Mouse (Mus musculus): ENCODE data around the gene Rnf10. TPM values are rescaled to one million over a fixed set of nuclear protein-coding genes. Genes with fewer than 3 reads are reported as not detected.

Rnf10 gene
- polyA plus RNA-seq, 1 experiment: 178 TPM

- DNase-seq: no peak
- Histone ChIP-seq H3K27me3 (ENCODE audit: control insufficient read depth, insufficient read depth, low read length) (no peaks in the 10 kb centered on the region), H3K4me1 (replicated peaks; ENCODE audit: control insufficient read depth, insufficient read depth, low read length) (peaks cover 10% of the 10 kb centered on the region), H3K27ac (ENCODE audit: control insufficient read depth, insufficient read depth, low read length) (no peak overlapping the region), H3K36me3 (ENCODE audit: control insufficient read depth, insufficient read depth, low read length) (peaks cover 23% of the 10 kb centered on the region), H3K4me3 (ENCODE audit: control insufficient read depth, insufficient read depth, low read length) (no peak overlapping the region)
- 94% methylated on average over 10 of the region's 10 CpGs for WGBS
- TF ChIP-seq POLR2A (IDR thresholded peaks at IDR 0.05; ENCODE audit: control insufficient read depth, extremely low read depth, insufficient read depth, low read length, poor library complexity): no peak
- TF ChIP-seq CTCF (IDR thresholded peaks at IDR 0.05; ENCODE audit: borderline replicate concordance, control insufficient read depth, extremely low read depth, insufficient read depth, low read length, poor library complexity): no peak
Measured at GRCm38 (mm10) chr5:115296347-115296746, 23.6 kb upstream of the Rnf10 start.

DNA sequence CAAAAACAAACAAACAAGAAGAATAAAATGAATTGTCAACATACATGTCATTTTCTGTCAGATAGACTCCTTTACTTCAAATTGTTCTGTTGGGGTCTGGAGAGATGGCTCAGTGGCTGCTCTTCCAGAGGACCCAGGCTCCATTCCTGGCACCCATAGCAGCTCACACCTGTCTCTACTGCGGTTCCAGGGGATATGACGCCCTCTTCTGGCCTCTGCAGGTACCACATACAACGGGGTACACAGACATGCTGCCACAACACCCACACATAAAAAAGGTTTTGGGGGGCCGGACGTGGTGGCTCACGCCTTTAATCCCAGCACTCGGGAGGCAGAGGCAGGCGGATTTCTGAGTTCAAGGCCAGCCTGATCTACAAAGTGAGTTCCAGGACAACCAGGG, 21.5 kb upstream of the Rnf10 start:
- peaks cover 2% of the 10 kb centered on the region for H3K4me1 ChIP-seq (replicated peaks; ENCODE audit: control insufficient read depth, insufficient read depth, low read length)
- H3K27me3 ChIP-seq (ENCODE audit: control insufficient read depth, insufficient read depth, low read length): no peaks in the 10 kb centered on the region
- DNase-seq: no peak
- no peak overlapping the region for H3K4me3 ChIP-seq (ENCODE audit: control insufficient read depth, insufficient read depth, low read length)
- 95% methylated on average over 8 of the region's 8 CpGs for WGBS
- H3K27ac ChIP-seq (ENCODE audit: control insufficient read depth, insufficient read depth, low read length): no peak overlapping the region
- TF ChIP-seq POLR2A (IDR thresholded peaks at IDR 0.05; ENCODE audit: control insufficient read depth, extremely low read depth, insufficient read depth, low read length, poor library complexity) (no peak), CTCF (IDR thresholded peaks at IDR 0.05; ENCODE audit: borderline replicate concordance, control insufficient read depth, extremely low read depth, insufficient read depth, low read length, poor library complexity) (no peak)
- peaks cover 30% of the 10 kb centered on the region for H3K36me3 ChIP-seq (ENCODE audit: control insufficient read depth, insufficient read depth, low read length)

DNA sequence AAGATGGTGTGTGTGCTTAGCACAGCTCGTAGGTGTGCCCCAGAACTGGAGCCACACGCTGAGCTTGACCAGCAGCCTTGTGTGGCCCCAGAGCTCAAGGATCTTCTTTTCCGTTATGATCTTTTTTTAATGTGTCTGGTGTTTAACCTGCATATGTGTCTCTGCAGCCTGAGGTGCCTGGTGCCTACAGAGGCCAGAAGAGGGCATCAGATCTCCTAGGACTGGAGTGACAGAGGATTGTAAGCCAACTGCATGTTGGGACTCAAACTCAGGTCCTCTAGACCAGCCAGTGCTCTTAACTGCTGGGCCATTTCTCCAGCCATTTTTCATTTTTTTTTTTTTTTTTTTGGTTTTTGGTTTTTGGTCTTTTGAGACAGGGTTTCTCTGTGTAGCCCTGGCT, 12.0 kb upstream of the Rnf10 start:
- H3K4me1 ChIP-seq (replicated peaks; ENCODE audit: control insufficient read depth, insufficient read depth, low read length): peaks cover 5% of the 10 kb centered on the region; the same call in 1 of the 2 replicates
- TF ChIP-seq CTCF (IDR thresholded peaks at IDR 0.05; ENCODE audit: borderline replicate concordance, control insufficient read depth, extremely low read depth, insufficient read depth, low read length, poor library complexity): no peak
- H3K4me3 ChIP-seq (ENCODE audit: control insufficient read depth, insufficient read depth, low read length): no peak overlapping the region
- peak; percentile 33 for DNase-seq
- WGBS: 96% methylated on average over 3 of the region's 3 CpGs
- no peaks in the 10 kb centered on the region for H3K27me3 ChIP-seq (ENCODE audit: control insufficient read depth, insufficient read depth, low read length)
- peaks cover 12% of the 10 kb centered on the region for H3K36me3 ChIP-seq (ENCODE audit: control insufficient read depth, insufficient read depth, low read length)
- no peak overlapping the region for H3K27ac ChIP-seq (ENCODE audit: control insufficient read depth, insufficient read depth, low read length)

GRCm38 (mm10) chr5:115280050-115280687, 7.5 kb upstream of the Rnf10 start:
- H3K4me3 ChIP-seq (ENCODE audit: control insufficient read depth, insufficient read depth, low read length): peak overlapping the region; percentile 87
- DNase-seq: peak; percentile 45
- no peaks in the 10 kb centered on the region for H3K27me3 ChIP-seq (ENCODE audit: control insufficient read depth, insufficient read depth, low read length)
- 2% methylated on average over 17 of the region's 17 CpGs for WGBS
- H3K36me3 ChIP-seq (ENCODE audit: control insufficient read depth, insufficient read depth, low read length): peaks cover 8% of the 10 kb centered on the region
- no peak overlapping the region for H3K27ac ChIP-seq (ENCODE audit: control insufficient read depth, insufficient read depth, low read length)
- TF ChIP-seq CTCF (IDR thresholded peaks at IDR 0.05; ENCODE audit: borderline replicate concordance, control insufficient read depth, extremely low read depth, insufficient read depth, low read length, poor library complexity) (no peak), POLR2A (IDR thresholded peaks at IDR 0.05; ENCODE audit: control insufficient read depth, extremely low read depth, insufficient read depth, low read length, poor library complexity) (no peak)
- peaks cover 5% of the 10 kb centered on the region; the same call in 1 of the 2 replicates for H3K4me1 ChIP-seq (replicated peaks; ENCODE audit: control insufficient read depth, insufficient read depth, low read length)

GRCm38 (mm10) chr5:115279226-115280049, 6.7 kb upstream of the Rnf10 start, which contains the start of gene Coq5:
Coq5 (plus strand) TSS chr5:115279666.
- Histone ChIP-seq H3K36me3 (ENCODE audit: control insufficient read depth, insufficient read depth, low read length) (peaks cover 6% of the 10 kb centered on the region), H3K4me3 (ENCODE audit: control insufficient read depth, insufficient read depth, low read length) (peak within 1 kb of the TSS; percentile 87), H3K4me1 (replicated peaks; ENCODE audit: control insufficient read depth, insufficient read depth, low read length) (peaks cover 5% of the 10 kb centered on the region; the same call in 1 of the 2 replicates), H3K27me3 (ENCODE audit: control insufficient read depth, insufficient read depth, low read length) (no peaks in the 10 kb centered on the region), H3K27ac (ENCODE audit: control insufficient read depth, insufficient read depth, low read length) (no peak within 1 kb of the TSS)
- TF ChIP-seq POLR2A (IDR thresholded peaks at IDR 0.05; ENCODE audit: control insufficient read depth, extremely low read depth, insufficient read depth, low read length, poor library complexity) (peak; percentile 41; the same call in 1 of the 2 replicates), CTCF (IDR thresholded peaks at IDR 0.05; ENCODE audit: borderline replicate concordance, control insufficient read depth, extremely low read depth, insufficient read depth, low read length, poor library complexity) (no peak)
- DNase-seq: peak; percentile 89
- WGBS: 3% methylated on average over 45 of the region's 45 CpGs

- peaks cover 5% of the 10 kb centered on the region; the same call in 1 of the 2 replicates for H3K4me1 ChIP-seq (replicated peaks; ENCODE audit: control insufficient read depth, insufficient read depth, low read length)
- H3K4me3 ChIP-seq (ENCODE audit: control insufficient read depth, insufficient read depth, low read length): no peak overlapping the region
- WGBS: 75% methylated on average over 2 of the region's 2 CpGs
- H3K27ac ChIP-seq (ENCODE audit: control insufficient read depth, insufficient read depth, low read length): no peak overlapping the region
- TF ChIP-seq POLR2A (IDR thresholded peaks at IDR 0.05; ENCODE audit: control insufficient read depth, extremely low read depth, insufficient read depth, low read length, poor library complexity) (no peak), CTCF (IDR thresholded peaks at IDR 0.05; ENCODE audit: borderline replicate concordance, control insufficient read depth, extremely low read depth, insufficient read depth, low read length, poor library complexity) (no peak)
- no peak for DNase-seq
- H3K36me3 ChIP-seq (ENCODE audit: control insufficient read depth, insufficient read depth, low read length): no peaks in the 10 kb centered on the region
- H3K27me3 ChIP-seq (ENCODE audit: control insufficient read depth, insufficient read depth, low read length): no peaks in the 10 kb centered on the region
Measured at GRCm38 (mm10) chr5:115278785-115279184, 6.1 kb upstream of the Rnf10 start.
